Mouse (Mus musculus) G1E (cell line): Measurements from ENCODE around the gene 4931409K22Rik. TPM values are rescaled to one million over a fixed set of nuclear protein-coding genes. Genes with fewer than 3 reads are reported as not detected.

Experiments used
- ATAC-seq: 2 replicates; pipeline ENCODE4 v1.8.0; 2016; ENCODE audit warnings: mild to moderate bottlenecking; ENCODE audit not compliant: insufficient number of reproducible peaks, poor library complexity, low FRiP score, severe bottlenecking; ENCODE audit errors: extremely low read depth
- DNase-seq: peaks from one replicate; pipeline ENCODE4 v3.0.0; 2012; ENCODE audit warnings: low spot score
- H3K27me3 ChIP-seq: 2 replicates; pipeline ENCODE4 v1.6.1; 2012; ENCODE audit warnings: mild to moderate bottlenecking, low read length, inconsistent platforms; ENCODE audit not compliant: insufficient read depth
- H3K36me3 ChIP-seq: replicated peaks from 2 replicates; pipeline ENCODE3; 2012; ENCODE audit warnings: mild to moderate bottlenecking, inconsistent platforms
- H3K4me1 ChIP-seq: 2 replicates; pipeline ENCODE4 v1.6.1; 2012; ENCODE audit warnings: low read depth, low read length, inconsistent platforms, mixed read lengths; ENCODE audit not compliant: insufficient read depth
- H3K4me3 ChIP-seq: 2 replicates; pipeline ENCODE4 v1.5.1; 2012; ENCODE audit warnings: low read depth, mild to moderate bottlenecking, inconsistent platforms, low read length, moderate library complexity, mixed read lengths
- H3K9me3 ChIP-seq: replicated peaks from 2 replicates; pipeline ENCODE4 v1.6.1; 2012; ENCODE audit warnings: inconsistent platforms
- CTCF ChIP-seq: IDR thresholded peaks from 2 replicates; pipeline ENCODE4 v1.5.1; 2012; ENCODE audit warnings: low read depth, low read length, inconsistent platforms, mixed read lengths
- GATA1 ChIP-seq: IDR thresholded peaks from 2 replicates; pipeline ENCODE4 v1.6.1; 2012; ENCODE audit warnings: borderline replicate concordance, low read length, inconsistent platforms, mixed read lengths
- GATA2 ChIP-seq: IDR thresholded peaks from 2 replicates; pipeline ENCODE4 v1.6.1; 2012; ENCODE audit warnings: low read depth, low read length, inconsistent platforms, borderline replicate concordance
- POLR2AphosphoS5 ChIP-seq: IDR thresholded peaks from 2 replicates; pipeline ENCODE4 v1.6.1; 2012; ENCODE audit warnings: low read depth, low read length, inconsistent platforms; ENCODE audit not compliant: insufficient replicate concordance
- TAL1 ChIP-seq: conservative IDR thresholded peaks from 2 replicates; pipeline ENCODE4 v1.6.1; 2012; ENCODE audit warnings: low read depth, low read length, inconsistent platforms, mixed read lengths
- polyA plus RNA-seq: library from polyadenylated mRNA; stranded (reverse); fragments of >175 nt; gene quantifications from 2 replicates; pipeline ENCODE4 v1.2.3, GENCODE M21; 2012
- total RNA-seq, 2 experiments: library from RNA; stranded (forward) in 1 of 2; stranded (reverse) in 1 of 2; fragments of 200-1000 nt in 1 of 2; fragments of >200 nt in 1 of 2; fragmentation: Nextera tagmentation in 1 of 2; gene quantifications; 2 replicates each; pipeline ENCODE4 v1.2.3; 2014 to 2017

The 4931409K22Rik gene
- total and polyA plus RNA-seq, 3 experiments: not detected

DNA sequence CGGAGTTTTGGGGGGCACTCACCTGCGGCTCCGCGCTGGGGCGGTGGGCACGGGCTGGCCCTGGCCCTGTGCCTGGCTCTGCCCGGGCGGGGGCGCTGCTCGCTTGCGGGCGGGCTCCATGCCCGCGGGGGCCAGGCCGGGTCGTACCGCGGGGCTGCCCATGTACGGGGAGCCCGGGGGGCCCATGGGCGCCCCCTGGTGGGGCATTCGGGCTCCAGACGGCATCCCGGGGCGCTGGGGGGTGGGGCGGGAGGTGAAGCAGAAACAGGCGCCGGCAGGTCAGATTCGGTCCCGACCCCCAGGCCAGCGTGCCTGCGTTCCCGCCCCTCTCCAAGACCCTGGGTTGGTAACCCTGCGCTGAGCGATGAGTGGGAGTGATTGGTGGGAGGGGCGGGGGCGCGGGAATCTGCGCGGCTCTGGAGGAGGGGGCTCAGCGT, 42.0 kb upstream of the 4931409K22Rik start:
- Histone ChIP-seq H3K4me1 (peaks cover 20% of the 10 kb centered on the region), H3K36me3 (peaks cover 21% of the 10 kb centered on the region), H3K4me3 (peak overlapping the region; percentile 22; the same call in 1 of the 2 replicates), H3K27me3 (peaks cover 57% of the 10 kb centered on the region), H3K9me3 (no peaks in the 10 kb centered on the region)
- TF ChIP-seq GATA2: no peak
- TF ChIP-seq POLR2AphosphoS5: no peak
- no peak for TF ChIP-seq GATA1
- no peak for TF ChIP-seq CTCF
- no peak for TF ChIP-seq TAL1
- peak; percentile 32 for DNase-seq
- ATAC-seq: no peak

DNA sequence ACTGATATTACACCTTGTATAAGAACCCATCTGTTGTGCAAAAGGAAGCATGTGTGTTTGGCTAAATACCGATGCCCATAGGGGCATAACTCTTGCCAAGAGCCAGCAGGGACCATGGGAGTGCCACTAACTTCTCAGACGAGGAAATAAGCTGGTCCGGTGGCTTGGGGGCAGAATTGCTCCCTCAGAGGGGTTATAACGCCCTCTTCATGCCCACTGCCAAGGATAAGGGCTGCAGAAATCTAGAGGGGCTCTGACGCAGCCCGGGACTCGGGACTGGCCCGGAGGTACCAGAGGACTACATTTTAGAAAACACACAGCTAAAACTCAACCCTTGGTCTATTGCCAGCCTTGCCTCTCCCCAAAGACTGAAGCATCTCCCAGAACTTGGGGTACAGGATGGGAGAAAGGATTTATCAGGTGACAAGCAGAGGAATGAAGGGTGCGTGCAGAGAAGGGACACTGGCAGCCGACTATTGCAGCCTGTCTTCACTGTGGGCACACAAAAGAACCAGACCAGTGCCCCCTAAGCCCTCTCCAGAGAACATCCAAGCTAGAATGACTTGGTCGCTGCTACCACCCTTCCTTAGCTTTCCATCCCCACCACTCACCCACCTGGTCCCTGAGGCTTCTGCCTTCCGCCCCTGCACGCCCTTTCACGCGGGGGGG, 41.4 kb upstream of the 4931409K22Rik start:
- peaks cover 27% of the 10 kb centered on the region for H3K36me3 ChIP-seq
- peaks cover 19% of the 10 kb centered on the region for H3K4me1 ChIP-seq
- TF ChIP-seq POLR2AphosphoS5: no peak
- no peak for TF ChIP-seq GATA1
- no peak for TF ChIP-seq CTCF
- no peak for TF ChIP-seq GATA2
- TF ChIP-seq TAL1: no peak
- ATAC-seq (no peak), DNase-seq (no peak)
- peaks cover 52% of the 10 kb centered on the region for H3K27me3 ChIP-seq
- H3K9me3 ChIP-seq: no peaks in the 10 kb centered on the region
- H3K4me3 ChIP-seq: peak overlapping the region; percentile 22; the same call in 1 of the 2 replicates

DNA sequence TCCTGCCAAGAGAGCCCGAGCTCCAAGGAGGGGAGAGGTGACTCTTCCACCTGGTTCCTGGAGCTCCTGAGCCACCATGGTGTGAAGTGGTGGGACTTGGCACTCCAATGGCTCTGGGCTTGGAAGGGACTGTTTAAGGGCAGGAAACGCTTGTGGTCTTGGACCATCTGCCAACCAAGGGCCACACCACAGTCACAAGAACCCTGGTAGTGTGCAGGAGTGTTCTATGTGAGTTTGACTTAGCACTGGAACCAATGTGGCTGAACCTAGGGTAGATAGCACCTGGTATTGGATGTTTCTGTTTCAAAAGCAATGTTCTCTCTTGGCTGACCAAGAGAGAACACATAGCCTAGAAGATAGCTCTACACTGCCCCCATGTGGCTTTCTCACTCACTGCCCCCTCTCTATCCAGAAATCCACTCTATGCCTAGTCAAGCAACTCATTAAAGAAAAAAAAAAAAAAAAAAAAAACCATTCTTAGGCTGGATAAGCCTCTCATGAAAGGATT, 40.7 kb upstream of the 4931409K22Rik start:
- peak; percentile 68 for DNase-seq
- ATAC-seq: peak; percentile 62; the same call in 1 of the 2 replicates
- TF ChIP-seq GATA1: no peak
- TF ChIP-seq CTCF: peak; percentile 41
- Histone ChIP-seq H3K36me3 (peaks cover 34% of the 10 kb centered on the region), H3K9me3 (no peaks in the 10 kb centered on the region), H3K4me3 (no peak overlapping the region), H3K4me1 (peaks cover 17% of the 10 kb centered on the region), H3K27me3 (peaks cover 44% of the 10 kb centered on the region)

DNA sequence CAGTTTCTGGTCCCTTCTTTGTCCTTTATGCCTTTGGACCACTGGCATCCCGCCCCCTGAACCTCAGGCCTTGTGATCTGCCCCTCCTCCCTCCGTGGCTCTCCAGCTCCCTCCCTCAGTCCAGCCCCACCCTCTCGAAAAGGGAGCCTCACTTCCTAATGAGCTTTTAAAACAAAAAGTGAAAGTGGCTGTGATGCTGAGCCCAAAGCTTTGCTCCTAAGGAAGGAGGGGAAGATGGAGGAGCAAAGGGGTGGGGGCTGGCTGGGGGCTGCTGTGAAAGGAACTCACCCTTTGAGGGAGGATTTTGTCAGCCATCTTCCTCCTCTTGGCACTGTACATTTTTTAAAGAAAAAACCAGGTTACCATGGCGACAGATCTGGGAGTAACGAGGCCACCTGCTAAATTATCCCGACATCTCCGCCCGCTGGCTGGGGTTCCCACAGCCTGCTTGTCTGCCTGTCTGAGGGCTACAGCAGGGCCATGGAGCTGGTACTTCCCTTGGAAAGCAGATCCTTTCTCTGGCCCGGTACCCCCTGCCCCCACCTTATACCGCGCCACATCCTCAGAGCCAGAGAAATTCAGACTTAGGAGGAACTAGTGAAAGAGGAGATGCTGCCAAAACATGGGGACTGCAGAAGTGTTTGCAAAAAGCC, 40.0 kb upstream of the 4931409K22Rik start:
- H3K27me3 ChIP-seq: peaks cover 40% of the 10 kb centered on the region

DNA sequence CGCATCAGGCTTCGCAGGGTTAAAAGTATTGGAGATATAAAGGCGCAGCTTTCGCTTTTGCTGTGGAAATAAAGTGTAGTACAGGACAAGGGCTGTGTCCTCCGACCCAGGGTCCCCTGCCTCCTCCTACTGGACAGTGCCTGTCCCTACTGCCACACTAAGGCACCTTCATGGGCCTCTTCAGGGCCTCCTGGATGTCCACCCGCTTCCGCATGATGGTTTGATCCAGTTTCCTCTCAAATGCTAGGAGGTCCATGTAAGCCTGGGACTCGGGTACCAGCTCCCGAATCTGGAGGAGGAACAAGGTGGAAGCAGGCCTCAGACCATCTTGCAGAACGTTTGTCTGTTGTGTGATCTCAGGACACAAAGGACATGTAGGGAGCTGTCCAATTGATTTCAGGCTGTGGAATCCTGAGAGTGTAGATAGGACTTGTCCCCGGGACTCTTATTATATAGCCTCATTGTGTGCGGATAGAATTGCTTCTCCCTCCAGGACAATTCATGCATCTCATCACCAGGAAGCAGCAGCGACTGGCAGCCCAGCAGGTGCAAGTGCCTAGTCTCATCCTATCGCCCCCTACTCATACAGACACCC, 39.3 kb upstream of the 4931409K22Rik start:
- no peak for TF ChIP-seq TAL1
- TF ChIP-seq GATA2: no peak
- no peak for TF ChIP-seq GATA1
- no peak for TF ChIP-seq CTCF
- no peak for TF ChIP-seq POLR2AphosphoS5
- no peaks in the 10 kb centered on the region for H3K9me3 ChIP-seq
- H3K36me3 ChIP-seq: peaks cover 48% of the 10 kb centered on the region
- no peak overlapping the region for H3K4me3 ChIP-seq
- DNase-seq: no peak
- ATAC-seq: no peak
- peaks cover 17% of the 10 kb centered on the region for H3K4me1 ChIP-seq
- H3K27me3 ChIP-seq: peaks cover 32% of the 10 kb centered on the region

More for the DNA sequence above, 40.0 kb upstream of the 4931409K22Rik start:
- TF ChIP-seq POLR2AphosphoS5 (no peak), CTCF (no peak), GATA2 (no peak), GATA1 (no peak), TAL1 (no peak)
- Histone ChIP-seq H3K4me1 (peaks cover 17% of the 10 kb centered on the region), H3K9me3 (no peaks in the 10 kb centered on the region), H3K4me3 (no peak overlapping the region), H3K36me3 (peaks cover 40% of the 10 kb centered on the region)
- ATAC-seq (no peak), DNase-seq (no peak)

DNA sequence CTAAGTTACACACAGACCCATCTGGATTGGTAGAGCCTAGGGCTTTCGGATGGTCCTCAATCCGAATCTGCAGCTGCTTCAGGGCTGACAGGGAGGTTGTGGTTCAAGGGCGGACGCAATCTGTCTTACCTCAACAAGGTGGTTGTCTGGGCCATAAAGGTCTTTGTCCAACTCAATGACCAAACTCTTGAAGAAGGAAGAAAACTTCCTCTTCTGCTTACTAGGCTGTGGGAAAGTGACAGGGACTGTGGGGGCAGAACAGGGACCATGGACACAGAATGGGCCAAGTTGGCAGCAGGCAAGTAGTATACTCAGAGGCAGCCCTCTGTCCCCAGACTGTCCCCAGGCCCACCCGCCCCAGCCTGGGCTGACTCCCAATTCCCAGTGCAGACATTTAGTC, 38.7 kb upstream of the 4931409K22Rik start:
- H3K4me3 ChIP-seq: no peak overlapping the region
- DNase-seq (no peak), ATAC-seq (no peak)
- peaks cover 17% of the 10 kb centered on the region for H3K4me1 ChIP-seq
- no peak for TF ChIP-seq POLR2AphosphoS5
- no peak for TF ChIP-seq GATA1
- TF ChIP-seq GATA2: no peak
- TF ChIP-seq TAL1: no peak
- TF ChIP-seq CTCF: no peak
- H3K27me3 ChIP-seq: peaks cover 29% of the 10 kb centered on the region
- no peaks in the 10 kb centered on the region for H3K9me3 ChIP-seq
- peaks cover 54% of the 10 kb centered on the region for H3K36me3 ChIP-seq
